Mouse (Mus musculus) ES-Bruce4 (cell line): Measurements from ENCODE around the gene Aldh1l2.

Experiments
- CTCF ChIP-seq: IDR thresholded peaks from one replicate; pipeline ENCODE4 v1.8.1; 2011; ENCODE audit warnings: low read depth, low read length
- POLR2A ChIP-seq: IDR thresholded peaks from one replicate; pipeline ENCODE4 v1.8.1; 2011; ENCODE audit warnings: low read length; ENCODE audit not compliant: insufficient read depth

DNA sequence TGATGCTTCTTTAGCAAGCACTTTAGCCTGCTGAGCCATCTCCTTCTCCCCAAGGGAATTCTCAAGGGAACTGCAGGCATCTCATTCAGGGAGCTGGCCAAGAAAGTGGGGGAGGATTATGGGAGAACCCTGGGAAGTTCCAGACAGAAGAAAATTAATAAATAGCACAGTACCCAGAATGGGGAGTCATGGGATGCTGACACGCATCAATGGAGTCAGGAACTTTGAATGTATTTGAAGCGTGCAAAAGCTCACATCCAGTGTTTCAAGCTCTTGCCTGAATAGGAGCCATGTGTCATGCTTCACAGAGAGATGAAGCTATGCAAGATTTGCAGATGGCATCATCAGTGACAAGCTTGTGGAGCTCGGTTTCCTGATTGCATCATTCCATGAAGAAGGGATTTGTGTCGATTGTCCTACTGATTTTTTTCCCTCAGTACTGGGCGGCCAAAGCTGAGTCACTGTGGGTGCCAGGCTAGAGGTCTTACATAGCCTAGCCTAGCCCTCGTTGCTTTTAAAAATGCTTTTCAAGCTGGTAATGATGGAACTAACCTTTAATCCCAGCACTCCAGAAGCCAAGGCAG, 3.5 kb downstream of the Aldh1l2 start:
- TF ChIP-seq CTCF (no peak), POLR2A (no peak)
